Mouse (Mus musculus): ENCODE measurements around the gene Pank3. TPM values are rescaled to one million over a fixed set of nuclear protein-coding genes. Genes with fewer than 3 reads are reported as not detected.
A peak's percentile ranks its signal among the peaks of the same experiment; 100 is the strongest.

The Pank3 gene
- polyA plus RNA-seq, 1 experiment, result 7.1 TPM

GRCm38 (mm10) chr11:35766845-35767244 lies 2.4 kb upstream of the Pank3 start:
- Histone ChIP-seq H3K79me2 (ENCODE audit: control insufficient read depth, insufficient read depth) (peaks cover 22% of the 10 kb centered on the region), H3K36me3 (ENCODE audit: control insufficient read depth, insufficient read depth) (peaks cover 3% of the 10 kb centered on the region), H3K4me3 (ENCODE audit: insufficient read depth, poor library complexity, severe bottlenecking) (no peak overlapping the region), H3ac (ENCODE audit: control insufficient read depth, insufficient read length, low read depth) (no peak overlapping the region), H3K27me3 (ENCODE audit: control insufficient read depth, insufficient read depth, insufficient read length) (no peaks in the 10 kb centered on the region), H3K79me3 (ENCODE audit: low read depth) (peaks cover 24% of the 10 kb centered on the region)
- TF ChIP-seq USF1 (IDR thresholded peaks at IDR 0.05; ENCODE audit: low read depth), result no peak
- TF ChIP-seq CTCF (IDR thresholded peaks at IDR 0.05; ENCODE audit: control insufficient read depth, insufficient read depth, insufficient read length), result no peak
- TF ChIP-seq MYOG (IDR thresholded peaks at IDR 0.05; ENCODE audit: control insufficient read depth, extremely low read depth, insufficient read length), result no peak
- no peak for TF ChIP-seq FOSL1 (IDR thresholded peaks at IDR 0.05; ENCODE audit: insufficient read depth, low read length, poor library complexity, severe bottlenecking)
- TF ChIP-seq CEBPB (IDR thresholded peaks at IDR 0.05; ENCODE audit: low read depth), result no peak
- no peak for TF ChIP-seq MAX (IDR thresholded peaks at IDR 0.05)
- TF ChIP-seq MYOD1 (IDR thresholded peaks at IDR 0.05; ENCODE audit: control insufficient read depth, insufficient read length, low read depth), result no peak

GRCm38 (mm10) chr11:35769746-35770437 lies 608 bp downstream of the Pank3 start:
- Histone ChIP-seq H3K4me3 (ENCODE audit: insufficient read depth, poor library complexity, severe bottlenecking) (peak overlapping the region; percentile 95), H3K36me3 (ENCODE audit: control insufficient read depth, insufficient read depth) (peaks cover 16% of the 10 kb centered on the region), H3ac (ENCODE audit: control insufficient read depth, insufficient read length, low read depth) (peak overlapping the region; percentile 54), H3K27me3 (ENCODE audit: control insufficient read depth, insufficient read depth, insufficient read length) (no peaks in the 10 kb centered on the region), H3K79me3 (ENCODE audit: low read depth) (peaks cover 54% of the 10 kb centered on the region), H3K79me2 (ENCODE audit: control insufficient read depth, insufficient read depth) (peaks cover 53% of the 10 kb centered on the region)
- TF ChIP-seq CEBPB (IDR thresholded peaks at IDR 0.05; ENCODE audit: low read depth) (no peak), FOSL1 (IDR thresholded peaks at IDR 0.05; ENCODE audit: insufficient read depth, low read length, poor library complexity, severe bottlenecking) (no peak), MYOD1 (IDR thresholded peaks at IDR 0.05; ENCODE audit: control insufficient read depth, insufficient read length, low read depth) (no peak), CTCF (IDR thresholded peaks at IDR 0.05; ENCODE audit: control insufficient read depth, insufficient read depth, insufficient read length) (no peak), MYOG (IDR thresholded peaks at IDR 0.05; ENCODE audit: control insufficient read depth, extremely low read depth, insufficient read length) (no peak), MAX (IDR thresholded peaks at IDR 0.05) (no peak), USF1 (IDR thresholded peaks at IDR 0.05; ENCODE audit: low read depth) (no peak)

- H3ac ChIP-seq (ENCODE audit: control insufficient read depth, insufficient read length, low read depth), result peak overlapping the region; percentile 59
- no peak for TF ChIP-seq CTCF (IDR thresholded peaks at IDR 0.05; ENCODE audit: control insufficient read depth, insufficient read depth, insufficient read length)
- no peak for TF ChIP-seq MYOG (IDR thresholded peaks at IDR 0.05; ENCODE audit: control insufficient read depth, extremely low read depth, insufficient read length)
- no peak for TF ChIP-seq MAX (IDR thresholded peaks at IDR 0.05)
- TF ChIP-seq FOSL1 (IDR thresholded peaks at IDR 0.05; ENCODE audit: insufficient read depth, low read length, poor library complexity, severe bottlenecking), result no peak
- TF ChIP-seq MYOD1 (IDR thresholded peaks at IDR 0.05; ENCODE audit: control insufficient read depth, insufficient read length, low read depth), result no peak
- TF ChIP-seq CEBPB (IDR thresholded peaks at IDR 0.05; ENCODE audit: low read depth), result no peak
- TF ChIP-seq USF1 (IDR thresholded peaks at IDR 0.05; ENCODE audit: low read depth), result no peak
- peaks cover 19% of the 10 kb centered on the region for H3K36me3 ChIP-seq (ENCODE audit: control insufficient read depth, insufficient read depth)
- H3K79me2 ChIP-seq (ENCODE audit: control insufficient read depth, insufficient read depth), result peaks cover 63% of the 10 kb centered on the region
- no peaks in the 10 kb centered on the region for H3K27me3 ChIP-seq (ENCODE audit: control insufficient read depth, insufficient read depth, insufficient read length)
- H3K4me3 ChIP-seq (ENCODE audit: insufficient read depth, poor library complexity, severe bottlenecking), result peak overlapping the region; percentile 95
- H3K79me3 ChIP-seq (ENCODE audit: low read depth), result peaks cover 65% of the 10 kb centered on the region
Observed at GRCm38 (mm10) chr11:35770741-35771504, 1.6 kb downstream of the Pank3 start.

- Histone ChIP-seq H3K36me3 (ENCODE audit: control insufficient read depth, insufficient read depth) (peaks cover 64% of the 10 kb centered on the region), H3ac (ENCODE audit: control insufficient read depth, insufficient read length, low read depth) (no peak overlapping the region), H3K4me3 (ENCODE audit: insufficient read depth, poor library complexity, severe bottlenecking) (no peak overlapping the region), H3K79me2 (ENCODE audit: control insufficient read depth, insufficient read depth) (peaks cover 100% of the 10 kb centered on the region), H3K79me3 (ENCODE audit: low read depth) (peaks cover 84% of the 10 kb centered on the region), H3K27me3 (ENCODE audit: control insufficient read depth, insufficient read depth, insufficient read length) (no peaks in the 10 kb centered on the region)
- TF ChIP-seq CTCF (IDR thresholded peaks at IDR 0.05; ENCODE audit: control insufficient read depth, insufficient read depth, insufficient read length) (no peak), CEBPB (IDR thresholded peaks at IDR 0.05; ENCODE audit: low read depth) (no peak), MYOD1 (IDR thresholded peaks at IDR 0.05; ENCODE audit: control insufficient read depth, insufficient read length, low read depth) (no peak), FOSL1 (IDR thresholded peaks at IDR 0.05; ENCODE audit: insufficient read depth, low read length, poor library complexity, severe bottlenecking) (no peak), MYOG (IDR thresholded peaks at IDR 0.05; ENCODE audit: control insufficient read depth, extremely low read depth, insufficient read length) (no peak), MAX (IDR thresholded peaks at IDR 0.05) (no peak), USF1 (IDR thresholded peaks at IDR 0.05; ENCODE audit: low read depth) (no peak)
Observed at GRCm38 (mm10) chr11:35775606-35776005, 6.3 kb downstream of the Pank3 start.

- H3K79me3 ChIP-seq (ENCODE audit: low read depth), result peaks cover 84% of the 10 kb centered on the region
- H3K4me3 ChIP-seq (ENCODE audit: insufficient read depth, poor library complexity, severe bottlenecking), result no peak overlapping the region
- no peak overlapping the region for H3ac ChIP-seq (ENCODE audit: control insufficient read depth, insufficient read length, low read depth)
- peaks cover 100% of the 10 kb centered on the region for H3K79me2 ChIP-seq (ENCODE audit: control insufficient read depth, insufficient read depth)
- peaks cover 73% of the 10 kb centered on the region for H3K36me3 ChIP-seq (ENCODE audit: control insufficient read depth, insufficient read depth)
- TF ChIP-seq USF1 (IDR thresholded peaks at IDR 0.05; ENCODE audit: low read depth) (no peak), CEBPB (IDR thresholded peaks at IDR 0.05; ENCODE audit: low read depth) (peak; percentile 85)
- no peaks in the 10 kb centered on the region for H3K27me3 ChIP-seq (ENCODE audit: control insufficient read depth, insufficient read depth, insufficient read length)
Observed at GRCm38 (mm10) chr11:35776452-35776851, 7.2 kb downstream of the Pank3 start.

All from C2C12 (cell line).